Mouse (Mus musculus): ENCODE data around the gene Snapc4.

Snapc4 gene

DNA sequence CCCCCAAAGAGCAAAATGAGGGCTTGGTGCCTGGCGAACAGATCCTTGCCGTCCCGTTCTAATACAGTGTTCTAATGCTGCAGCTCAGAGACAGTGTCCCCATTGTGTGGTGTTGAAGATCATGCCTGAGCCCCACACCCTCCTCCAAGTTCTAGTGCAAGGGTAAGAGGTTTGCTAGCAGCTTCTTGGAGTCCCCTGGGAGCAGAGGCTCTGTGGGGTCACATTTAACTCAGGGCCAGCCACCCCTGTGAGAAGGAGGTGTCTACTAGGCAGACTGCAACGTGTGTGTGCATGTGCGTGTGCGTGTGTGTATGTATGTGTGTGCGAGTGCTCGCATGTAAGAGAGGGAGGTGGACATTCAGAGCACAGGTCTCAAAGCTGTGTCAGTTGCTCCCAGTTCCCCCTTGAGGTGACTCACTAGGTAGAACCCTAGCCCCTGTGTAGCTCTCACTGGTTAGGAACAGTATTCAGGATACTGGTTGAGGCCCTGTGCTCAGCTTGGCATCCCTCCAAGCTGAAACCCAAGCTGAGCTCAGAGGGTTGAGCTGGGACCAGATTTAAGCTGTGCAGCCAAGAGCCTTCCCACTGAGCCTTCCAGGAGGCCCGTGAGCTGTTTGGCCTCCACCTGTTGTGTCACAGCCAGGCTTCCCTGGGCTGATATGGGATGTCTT lies 63.7 kb downstream of the Snapc4 start:
- no peak for ATAC-seq (ENCODE audit: insufficient number of reproducible peaks, low FRiP score, low TSS enrichment)

DNA sequence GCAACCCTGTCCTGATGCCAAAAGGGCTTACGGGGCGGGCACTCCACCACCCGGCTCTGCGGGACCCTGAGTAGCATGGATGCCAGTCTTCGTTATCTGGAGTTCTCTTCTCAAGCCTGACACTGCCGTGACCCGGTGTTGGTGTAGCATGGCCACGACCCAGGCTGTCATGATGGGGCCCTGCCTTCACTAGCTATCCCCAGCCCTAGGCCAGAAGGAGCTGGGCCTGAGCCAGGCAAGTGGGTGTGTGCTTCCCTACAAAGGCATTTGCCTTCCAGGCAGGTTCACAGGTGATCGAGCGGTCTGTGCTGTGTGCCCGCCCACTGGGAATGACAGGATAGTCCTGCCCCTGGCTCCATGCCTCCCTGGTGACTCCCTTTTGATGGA lies 64.5 kb downstream of the Snapc4 start:
- peak; percentile 31; the same call in 1 of the 2 replicates for ATAC-seq (ENCODE audit: insufficient number of reproducible peaks, low FRiP score, low TSS enrichment)

DNA sequence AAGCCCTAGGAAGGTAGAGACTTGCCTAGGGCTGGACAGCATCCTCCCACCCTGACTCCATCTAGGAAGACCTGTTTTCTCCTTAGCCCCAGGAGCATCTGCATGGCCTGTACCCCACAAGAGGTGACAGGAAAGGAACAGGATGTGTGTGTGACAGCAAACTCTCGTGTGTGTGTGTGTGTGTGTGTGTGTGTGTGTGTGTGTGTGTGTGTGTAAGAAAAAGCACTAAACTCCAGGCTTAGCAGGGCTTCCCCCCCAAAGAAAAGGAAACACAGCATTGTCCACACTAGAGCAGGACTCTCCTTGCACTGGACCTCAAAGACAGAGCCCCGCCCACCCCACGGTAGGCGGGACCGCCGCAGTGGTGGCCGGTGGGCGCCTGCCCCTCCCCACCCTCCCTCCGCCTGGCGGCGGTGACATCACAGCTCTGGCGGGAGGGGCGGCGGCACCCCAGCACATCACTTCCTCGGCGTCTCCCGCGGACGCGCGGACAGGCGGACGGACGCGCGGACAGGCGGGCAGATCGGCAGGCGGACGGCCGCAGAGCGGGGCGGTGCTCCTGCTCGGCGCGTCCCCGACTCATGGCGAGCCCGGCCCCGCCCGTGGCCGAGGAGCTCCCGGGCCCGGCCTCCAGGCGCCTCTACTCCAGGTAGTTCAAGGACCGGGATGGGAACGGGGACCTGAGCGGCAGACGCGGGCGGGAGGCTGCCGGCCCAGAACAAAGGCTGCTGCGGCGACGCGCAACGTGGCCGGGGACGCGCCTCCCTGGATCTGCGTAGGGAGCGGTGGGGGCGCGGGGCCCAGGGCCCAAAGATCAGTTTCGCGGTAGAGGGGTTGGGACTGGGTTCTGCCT lies 65.2 kb downstream of the Snapc4 start, which contains the start of gene Gpsm1:
Gene Gpsm1 (plus strand): TSS at position 444 of the 853 bp plus-strand sequence.
- ATAC-seq (ENCODE audit: insufficient number of reproducible peaks, low FRiP score, low TSS enrichment) = peak; percentile 27; the same call in 1 of the 2 replicates

GRCm38 (mm10) chr2:26314281-26315071 lies 66.0 kb downstream of the Snapc4 start:
- ATAC-seq (ENCODE audit: insufficient number of reproducible peaks, low FRiP score, low TSS enrichment) = peak; percentile 70; the same call in 1 of the 2 replicates

DNA sequence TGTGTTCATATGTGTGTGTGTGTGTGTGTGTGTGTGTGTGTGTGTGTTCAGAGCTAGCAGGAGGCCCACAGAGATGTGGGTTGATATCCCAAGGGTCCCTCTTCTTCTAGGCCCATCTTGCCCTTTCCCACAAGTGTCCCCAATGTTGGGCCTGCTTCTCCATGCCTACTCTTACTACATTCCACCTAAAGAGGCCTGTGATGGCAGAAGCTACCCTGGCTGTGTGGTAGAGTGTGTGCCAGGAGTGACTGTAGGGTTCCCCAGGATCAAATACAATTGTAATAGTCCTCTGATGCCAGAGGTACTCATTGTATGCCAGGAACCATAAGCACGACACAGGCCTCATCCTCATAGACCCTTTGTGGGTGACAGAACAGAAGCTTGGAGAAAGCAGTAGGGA lies 67.1 kb downstream of the Snapc4 start:
- ATAC-seq (ENCODE audit: insufficient number of reproducible peaks, low FRiP score, low TSS enrichment) = no peak

DNA sequence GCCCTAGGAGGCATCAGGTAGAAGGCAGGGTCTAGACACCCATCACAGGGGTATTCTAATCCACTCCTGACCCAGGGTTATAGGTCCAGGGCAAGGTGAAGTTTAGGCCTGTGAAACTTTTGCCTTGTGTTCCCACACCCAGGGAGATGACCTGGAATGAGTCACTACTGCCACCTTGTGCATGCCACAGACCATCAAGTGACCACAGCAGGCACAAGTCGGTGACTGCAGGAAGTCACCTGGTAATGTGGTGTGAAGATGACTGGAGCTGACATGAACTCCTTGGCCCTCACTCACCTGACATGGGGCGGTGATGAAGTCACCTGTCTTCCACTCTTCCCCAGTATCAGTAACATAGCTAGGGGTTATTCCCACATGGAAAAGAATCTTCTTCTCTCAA lies 67.6 kb downstream of the Snapc4 start:
- no peak for ATAC-seq (ENCODE audit: insufficient number of reproducible peaks, low FRiP score, low TSS enrichment)

All from cerebellum, adult (tissue).